Mouse (Mus musculus) left cerebral cortex, postnatal 4 days (tissue): ENCODE data around the gene Olfr458. TPM values are rescaled to one million over a fixed set of nuclear protein-coding genes. Genes with fewer than 3 reads are reported as not detected.

Source experiments
- total RNA-seq, 2 experiments: library from RNA; stranded (reverse); gene quantifications; 2 replicates each; pipeline ENCODE4 v1.2.3; 2021

The Olfr458 gene
- total RNA-seq, 2 experiments from 2014 or later = not detected

Other genes starting within 250 kb of the Olfr458 start
- not detected for gene Tas2r144, start 249.9 kb downstream of the Olfr458 start, total RNA-seq
- gene Gstk1, start 219.3 kb downstream of the Olfr458 start, total RNA-seq = 1 to 10 TPM; 3.4 to 4.1 TPM
- not detected for gene Tmem139, start 203.2 kb downstream of the Olfr458 start, total RNA-seq
- 10 to 100 TPM; 45.5 to 49.7 TPM for gene Casp2, start 200.2 kb downstream of the Olfr458 start, total RNA-seq
- gene Clcn1, start 178.5 kb downstream of the Olfr458 start, total RNA-seq = 1 to 10 TPM; 6.6 to 7.7 TPM
- 10 to 100 TPM; 83.4 to 92.0 TPM for gene Fam131b, start 140.6 kb downstream of the Olfr458 start, total RNA-seq
- 10 to 100 TPM; 43.9 to 49.8 TPM for gene Zyx, start 115.6 kb downstream of the Olfr458 start, total RNA-seq
- gene Epha1, start 91.9 kb downstream of the Olfr458 start, total RNA-seq = under 1 TPM; 0.14 to 0.18 TPM
- not detected for gene Tas2r143, start 65.0 kb downstream of the Olfr458 start, total RNA-seq
- under 1 TPM in 1 of 2 experiments, not detected in 1; 0.36 TPM for gene Tas2r135, start 59.8 kb downstream of the Olfr458 start, total RNA-seq
- not detected for gene Tas2r126, start 30.7 kb downstream of the Olfr458 start, total RNA-seq
- gene Olfr457, start 11.1 kb upstream of the Olfr458 start, total RNA-seq = not detected
- gene Olfr456, start 22.0 kb upstream of the Olfr458 start, total RNA-seq = not detected
- not detected for gene Olfr455, start 82.4 kb upstream of the Olfr458 start, total RNA-seq
- gene Tcaf3, start 132.5 kb upstream of the Olfr458 start, total RNA-seq = not detected
- 1 to 10 TPM; 2.2 to 2.4 TPM for gene Tcaf2, start 180.1 kb upstream of the Olfr458 start, total RNA-seq
- 100 to 1,000 TPM; 270 to 290 TPM for gene Tcaf1, start 244.9 kb upstream of the Olfr458 start, total RNA-seq